In the genomic region with DNA sequence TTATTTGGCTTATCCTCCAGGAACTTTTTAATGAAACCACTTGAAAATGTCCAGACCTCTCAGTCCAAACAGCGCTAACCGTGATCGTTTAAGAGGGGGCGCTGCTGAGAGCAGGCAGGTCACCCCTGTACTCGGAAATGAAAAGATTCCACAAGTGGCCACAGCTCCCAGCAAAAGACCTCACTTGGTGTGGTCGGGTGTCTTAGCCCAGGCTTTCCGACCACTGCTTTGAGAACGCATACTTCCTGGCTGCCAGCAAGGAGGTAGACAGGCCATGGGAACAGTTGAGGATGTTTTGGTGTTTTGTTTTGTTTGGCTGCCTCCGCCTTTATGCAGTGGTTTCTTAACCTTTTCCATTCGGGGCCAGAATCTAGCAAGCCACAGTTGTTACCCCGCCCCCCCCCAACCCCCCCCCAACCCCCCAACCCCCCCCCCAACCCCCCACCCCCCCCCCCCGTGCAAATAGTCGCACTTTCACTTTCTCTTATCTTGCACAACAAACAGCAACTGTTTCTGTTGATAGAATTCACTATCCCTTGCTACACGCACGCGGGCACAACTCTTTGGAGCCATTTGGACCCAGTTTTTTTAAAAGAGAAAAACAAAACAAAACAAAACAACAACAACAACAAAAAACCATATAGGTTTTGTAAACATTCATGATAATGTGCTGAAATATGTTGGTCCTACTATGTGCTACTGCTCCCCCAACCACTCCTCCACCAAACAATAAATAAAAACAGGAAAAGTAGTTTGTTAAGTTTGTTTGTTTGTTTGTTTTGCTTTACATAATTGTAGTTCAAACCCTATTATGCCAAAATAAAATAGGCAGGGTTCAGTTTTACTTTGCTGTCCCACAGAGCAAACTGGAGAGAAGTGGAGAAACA, we compare ENCODE assay signal across 10 mouse cellular contexts. TPM values are rescaled to one million over a fixed set of nuclear protein-coding genes. Genes with fewer than 3 reads are reported as not detected.
DNase-seq lines count a peak whose midpoint lies in the region; ATAC-seq and TF ChIP-seq lines count a peak whose summit lies in the region.
"Had no signal": no experiment of that assay in that cellular context is flagged by ENCODE, and none has a peak within 500 bp of the region (broad histone marks: within the 10 kb centered on the region; RNA-seq: fewer than 3 reads in every experiment).

No protein-coding gene starts in this region.

- ATAC-seq in midbrain, postnatal 0 days (ENCODE audit: low FRiP score), result no peak
- ATAC-seq: Patski had no signal

- 0 out of 2 replicates have a peak, but pooled peaks cover under 1% of the 10 kb centered on the region for H3K36me3 ChIP-seq in midbrain, postnatal 0 days (ENCODE audit: insufficient read depth, low read length)

- 35% methylated on average over 15 of the region's 16 CpGs for WGBS in midbrain, postnatal 0 days

- H3K4me1 ChIP-seq in midbrain, postnatal 0 days (ENCODE audit: insufficient read depth, low read length), result no peaks in the 10 kb centered on the region

- TF ChIP-seq CTCF in midbrain, postnatal 0 days (IDR thresholded peaks at IDR 0.05), result peak; percentile 31; the same call in 1 of the 2 replicates

- H3K4me2 ChIP-seq in midbrain, postnatal 0 days (ENCODE audit: low read depth, low read length, poor library complexity, severe bottlenecking), result no peak overlapping the region

- H3K4me3 ChIP-seq in midbrain, postnatal 0 days (ENCODE audit: low read depth, low read length), result no peak overlapping the region

- H3K9me3 ChIP-seq in midbrain, postnatal 0 days (ENCODE audit: low read length), result no peaks in the 10 kb centered on the region

- peak; percentile 33 for DNase-seq in gastrocnemius, adult 18-20 months (ENCODE audit: low spot score)
- no peak for DNase-seq in gastrocnemius, postnatal 10 days
- DNase-seq in adrenal gland, postnatal 14 days, result peak; percentile 59
- peak; percentile 57 to 65 for DNase-seq in heart, adult 9 months (ENCODE audit: low spot score in 2 of 2)
- DNase-seq in kidney, postnatal 25 days, result peak; percentile 46 to 55
- no peak for DNase-seq in midbrain, postnatal 0 days (ENCODE audit: low spot score)
- no peak for DNase-seq in cerebellum, adult 8-10 months
- no peak for DNase-seq in right cerebral cortex, adult 2 months (ENCODE audit: low spot score in 2 of 2)

- H3K27me3 ChIP-seq in midbrain, postnatal 0 days (ENCODE audit: insufficient read depth, low read length), result no peaks in the 10 kb centered on the region

- no peak overlapping the region for H3K9ac ChIP-seq in midbrain, postnatal 0 days (replicated peaks; ENCODE audit: low read length, poor library complexity, severe bottlenecking)

- no peak overlapping the region for H3K27ac ChIP-seq in midbrain, postnatal 0 days (ENCODE audit: low read depth, low read length)

RNA-seq across cellular contexts. Expression of a gene that starts 13.5 kb away (rescaled TPM):
- 1 to 10 TPM; 7.3 to 7.4 TPM for total RNA-seq in gastrocnemius, adult 18-20 months (2021)
- 10 to 100 TPM in 1 of 2 experiments, 1 to 10 TPM in 1; 8.9 to 10.2 TPM for total RNA-seq in gastrocnemius, postnatal 10 days (2021)
- 16.9 and 17.6 TPM in 2 replicates for total RNA-seq in adrenal gland, postnatal 14 days (2021)
- total RNA-seq in midbrain, postnatal 0 days (2014; rRNA removed), result 23.7 and 30.9 TPM in 2 replicates
- 21.4 and 22.1 TPM in 2 replicates for polyA plus RNA-seq in midbrain, postnatal 0 days (2015; fragmentation: Nextera tagmentation; extraction: Ambion mirVana)

RNA-seq across cellular contexts. Expression of a gene that starts 42.7 kb away (rescaled TPM):
- total RNA-seq in gastrocnemius, adult 18-20 months (2021), result not detected
- total RNA-seq in gastrocnemius, postnatal 10 days (2021), result not detected
- not detected in 2 replicates for total RNA-seq in adrenal gland, postnatal 14 days (2021)
- total RNA-seq in midbrain, postnatal 0 days (2014; rRNA removed), result 0.28 and 0.55 TPM in 2 replicates
- 0.53 TPM in 2 replicates for polyA plus RNA-seq in midbrain, postnatal 0 days (2015; fragmentation: Nextera tagmentation; extraction: Ambion mirVana)
- polyA plus RNA-seq: limb, embryonic 11.5 days; Patski had no signal

Comparison
In these comparisons a context has a peak if more than half of its experiments do, and no peak if none do; other contexts are left out.
1. DNase-seq: peak in gastrocnemius, adult 18-20 months (single experiment), adrenal gland, postnatal 14 days (single experiment), heart, adult 9 months (2 of 2) and kidney, postnatal 25 days (2 of 2); none in gastrocnemius, postnatal 10 days (single experiment), midbrain, postnatal 0 days (single experiment), cerebellum, adult 8-10 months (single experiment) and right cerebral cortex, adult 2 months (0 of 2).